Mouse (Mus musculus) intestine, postnatal 0 days (tissue): Measurements from ENCODE around the gene Itpkb. TPM values are rescaled to one million over a fixed set of nuclear protein-coding genes. Genes with fewer than 3 reads are reported as not detected.
"Not testable (repeated sequence)": the region's sequence is repeated elsewhere in the genome, so short reads cannot be mapped to it uniquely, and the experiment has no call there.

ENCODE experiments used
- ATAC-seq: fragments of 200-750 bp; cut with Nextera tagmentation; 2 replicates; pipeline ENCODE4 v1.8.0; 2017; ENCODE audit warnings: mild to moderate bottlenecking, moderate TSS enrichment, moderate library complexity
- H3K27ac ChIP-seq: fragments of 300-500 bp; sonication (generic); 2 replicates; pipeline ENCODE4 v1.5.1; 2014; ENCODE audit warnings: mild to moderate bottlenecking, low read depth, low read length, moderate library complexity
- H3K27me3 ChIP-seq: fragments of 300-500 bp; sonication (generic); replicated peaks from 2 replicates; pipeline ENCODE4 v1.6.1; 2014; ENCODE audit warnings: low read length, mixed read lengths; ENCODE audit not compliant: control insufficient read depth, insufficient read depth
- H3K36me3 ChIP-seq: fragments of 300-500 bp; sonication (generic); 2 replicates; pipeline ENCODE4 v1.6.1; 2014; ENCODE audit warnings: mild to moderate bottlenecking, moderate library complexity; ENCODE audit not compliant: control insufficient read depth, insufficient read depth
- H3K4me1 ChIP-seq: fragments of 300-500 bp; sonication (generic); replicated peaks from 2 replicates; pipeline ENCODE4 v1.6.1; 2014; ENCODE audit warnings: antibody characterized with exemption, low read length, mixed read lengths; ENCODE audit not compliant: control insufficient read depth, insufficient read depth
- H3K4me2 ChIP-seq: fragments of 300-500 bp; sonication (generic); replicated peaks from 2 replicates; pipeline ENCODE4 v1.6.1; 2014; ENCODE audit warnings: low read depth, mild to moderate bottlenecking, moderate library complexity
- H3K4me3 ChIP-seq: fragments of 300-500 bp; sonication (generic); 2 replicates; pipeline ENCODE4 v1.5.1; 2014; ENCODE audit warnings: low read depth, low read length
- H3K9ac ChIP-seq: fragments of 300-500 bp; sonication (generic); 2 replicates; pipeline ENCODE4 v1.6.1; 2014; ENCODE audit warnings: mild to moderate bottlenecking, low read depth, low read length
- H3K9me3 ChIP-seq: fragments of 300-500 bp; sonication (generic); 2 replicates; pipeline ENCODE4 v1.6.1; 2016; ENCODE audit warnings: mixed run types; ENCODE audit not compliant: control insufficient read depth
- CTCF ChIP-seq: sonication (generic); IDR thresholded peaks from 2 replicates; pipeline ENCODE4 v1.5.1; 2016; ENCODE audit warnings: low read depth, mild to moderate bottlenecking, control low read depth, antibody characterized with exemption, moderate library complexity
- WGBS: fragments of 180-500 bp; shearing (Covaris S2); extraction: QIAGEN DNeasy Blood & Tissue Kit; methylation state at CpG from one replicate; pipeline ENCODE4 v1.1.7; 2014; 5-methylcytosine and 5-hydroxymethylcytosine counted together
- polyA plus RNA-seq: library from polyadenylated mRNA; unstranded; fragments of >200 nt; fragmentation: Nextera tagmentation; extraction: Ambion mirVana; gene quantifications from 2 replicates; pipeline ENCODE4 v1.2.1, GENCODE M21; 2015

Gene Itpkb
- polyA plus RNA-seq, 1 experiment from 2014 or later: 2.3 TPM

- H3K4me1 ChIP-seq: peaks cover 11% of the 10 kb centered on the region
- no peak for ATAC-seq
- no peak overlapping the region for H3K27ac ChIP-seq
- 55% methylated on average over 10 of the region's 10 CpGs for WGBS
- no peaks in the 10 kb centered on the region for H3K9me3 ChIP-seq
- H3K36me3 ChIP-seq: no peaks in the 10 kb centered on the region; the same call in 1 of the 2 replicates
- no peak for TF ChIP-seq CTCF
- no peak overlapping the region for H3K4me3 ChIP-seq
- H3K4me2 ChIP-seq: no peak overlapping the region
- no peak overlapping the region for H3K9ac ChIP-seq
- H3K27me3 ChIP-seq: no peaks in the 10 kb centered on the region
Measured at GRCm38 (mm10) chr1:180370858-180371652, 40.8 kb downstream of the Itpkb start.

DNA sequence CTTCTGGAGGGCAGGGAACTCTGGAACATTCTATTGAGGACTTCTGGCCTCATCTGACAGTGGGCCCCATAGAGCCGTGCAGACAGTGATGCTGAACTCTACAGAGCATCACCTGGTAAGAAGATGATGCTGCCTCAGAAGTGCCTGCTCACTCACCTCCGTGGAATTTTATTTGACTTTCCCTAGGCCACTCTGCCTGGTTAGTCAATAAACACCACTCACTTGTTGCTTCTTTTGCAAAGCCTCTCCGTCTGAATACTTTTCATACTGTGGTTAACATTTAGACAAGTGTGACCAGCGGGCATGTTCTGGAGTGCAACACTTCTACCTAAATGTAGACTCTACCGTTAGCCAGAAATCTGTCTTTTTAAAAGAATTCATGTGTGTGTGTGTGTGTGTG lies 42.0 kb downstream of the Itpkb start:
- not testable (repeated sequence) for H3K9ac ChIP-seq, H3K4me2 ChIP-seq, ATAC-seq, H3K9me3 ChIP-seq, H3K36me3 ChIP-seq, H3K27me3 ChIP-seq, H3K27ac ChIP-seq, H3K4me3 ChIP-seq, H3K4me1 ChIP-seq
- WGBS: 67% methylated on average over 5 of the region's 5 CpGs

DNA sequence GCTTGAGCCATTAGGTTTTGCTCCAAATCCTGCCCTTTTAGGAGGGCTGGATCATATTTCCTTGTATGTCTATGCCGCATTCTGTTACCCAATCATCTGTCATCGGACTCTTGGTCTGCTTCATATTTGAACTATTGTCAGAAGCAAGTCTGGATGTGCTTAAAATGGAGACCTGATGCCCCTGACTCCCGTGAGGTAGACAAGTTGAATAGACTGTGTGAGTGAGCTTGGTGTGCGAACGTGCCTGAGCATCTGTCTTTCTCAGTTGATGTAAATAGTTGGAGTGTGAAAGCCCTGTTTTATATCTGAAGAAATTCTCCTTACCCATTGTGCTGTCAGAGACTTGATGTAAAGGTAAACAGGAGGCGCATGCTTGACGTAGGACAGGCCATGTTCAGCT lies 46.3 kb downstream of the Itpkb start:
- WGBS: 70% methylated on average over 7 of the region's 7 CpGs

GRCm38 (mm10) chr1:180379559-180379958 lies 49.3 kb downstream of the Itpkb start:
- Histone ChIP-seq H3K27ac (no peak overlapping the region; the same call in 1 of the 2 replicates), H3K4me3 (no peak overlapping the region), H3K4me1 (peaks cover 3% of the 10 kb centered on the region; the same call in 1 of the 2 replicates), H3K9ac (no peak overlapping the region), H3K27me3 (no peaks in the 10 kb centered on the region), H3K36me3 (no peaks in the 10 kb centered on the region), H3K9me3 (no peaks in the 10 kb centered on the region), H3K4me2 (no peak overlapping the region)
- 83% methylated on average over 3 of the region's 3 CpGs for WGBS
- no peak for ATAC-seq
- no peak for TF ChIP-seq CTCF

More for the DNA sequence above, 46.3 kb downstream of the Itpkb start:
- Histone ChIP-seq H3K4me2 (no peak overlapping the region), H3K27me3 (no peaks in the 10 kb centered on the region), H3K9me3 (no peaks in the 10 kb centered on the region), H3K4me3 (no peak overlapping the region), H3K36me3 (no peaks in the 10 kb centered on the region), H3K4me1 (no peaks in the 10 kb centered on the region), H3K9ac (no peak overlapping the region), H3K27ac (no peak overlapping the region)
- no peak for ATAC-seq
- TF ChIP-seq CTCF: no peak

DNA sequence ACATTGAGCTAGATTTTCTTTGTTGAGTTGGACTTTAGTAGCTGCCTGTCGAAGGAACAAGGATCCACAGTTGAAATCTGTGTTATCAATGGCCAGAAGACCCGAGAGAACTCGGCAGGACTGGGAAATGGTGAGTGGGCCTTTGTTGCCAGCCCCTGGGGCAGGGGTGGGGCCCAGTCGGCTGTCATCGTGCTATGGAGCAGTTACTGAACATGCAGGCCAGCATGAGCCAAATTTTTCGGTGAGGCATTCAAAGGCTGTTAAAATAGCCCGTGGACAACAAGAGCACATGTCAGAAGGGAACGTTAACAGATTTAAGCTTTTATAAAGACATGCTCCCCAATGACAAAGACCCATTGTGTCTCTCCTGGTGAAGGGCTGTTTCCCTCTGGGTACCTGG lies 52.1 kb downstream of the Itpkb start:
- no peak overlapping the region for H3K4me3 ChIP-seq
- H3K4me1 ChIP-seq: peaks cover 7% of the 10 kb centered on the region; the same call in 1 of the 2 replicates
- no peak for TF ChIP-seq CTCF
- no peaks in the 10 kb centered on the region for H3K27me3 ChIP-seq
- ATAC-seq: no peak
- 55% methylated on average over 8 of the region's 8 CpGs for WGBS
- no peak overlapping the region for H3K4me2 ChIP-seq
- no peaks in the 10 kb centered on the region for H3K9me3 ChIP-seq
- no peaks in the 10 kb centered on the region for H3K36me3 ChIP-seq
- H3K9ac ChIP-seq: no peak overlapping the region
- no peak overlapping the region for H3K27ac ChIP-seq

DNA sequence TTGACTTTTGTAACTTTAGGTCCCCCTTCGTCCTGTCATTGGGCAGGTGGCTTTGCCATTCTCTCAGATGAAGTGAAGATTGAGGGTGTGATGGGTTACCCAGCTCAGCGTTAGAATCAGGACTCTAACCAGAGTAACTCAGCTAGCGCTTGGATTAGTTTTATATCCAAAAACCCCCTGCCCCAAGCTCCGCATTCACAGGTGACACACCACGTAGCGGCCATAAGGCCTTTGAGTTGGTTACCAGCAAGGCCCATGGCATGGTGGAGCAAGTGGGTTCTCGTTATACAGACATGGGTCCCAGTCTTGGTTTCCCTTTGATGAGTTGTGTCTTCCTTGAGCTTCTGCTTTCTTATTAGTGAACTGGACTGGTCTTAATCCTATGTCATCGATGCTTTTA lies 53.6 kb downstream of the Itpkb start:
- no peak overlapping the region for H3K4me3 ChIP-seq
- ATAC-seq: no peak
- 96% methylated on average over 8 of the region's 8 CpGs for WGBS
- no peak overlapping the region for H3K27ac ChIP-seq
- H3K9me3 ChIP-seq: no peaks in the 10 kb centered on the region
- TF ChIP-seq CTCF: no peak
- H3K27me3 ChIP-seq: no peaks in the 10 kb centered on the region
- no peak overlapping the region for H3K9ac ChIP-seq
- peaks cover 14% of the 10 kb centered on the region; the same call in 1 of the 2 replicates for H3K4me1 ChIP-seq
- H3K4me2 ChIP-seq: no peak overlapping the region
- H3K36me3 ChIP-seq: no peaks in the 10 kb centered on the region
